Mouse (Mus musculus) MEL (cell line): Measurements from ENCODE around the gene Relt. TPM values are rescaled to one million over a fixed set of nuclear protein-coding genes. Genes with fewer than 3 reads are reported as not detected.

Experiments used
- DNase-seq: peaks from one replicate; pipeline ENCODE4 v3.0.0; 2011; ENCODE audit warnings: low read depth, low spot score
- H3K27ac ChIP-seq: 2 replicates; pipeline ENCODE4 v1.5.1; 2012; ENCODE audit warnings: low read depth, mild to moderate bottlenecking, control low read depth, low read length, moderate library complexity; ENCODE audit not compliant: control insufficient read depth
- H3K27me3 ChIP-seq, 2 experiments: fragments of 150-350 bp in 1 of 2; sonication (generic) in 1 of 2; 2 replicates each; pipeline ENCODE4 v1.6.1; 2012; ENCODE audit warnings: low read length in 2 of 2, mild to moderate bottlenecking in 2 of 2, improper control_type of control experiment in 1 of 2, moderate library complexity in 1 of 2; ENCODE audit not compliant: insufficient read depth in 2 of 2, control insufficient read depth in 1 of 2
- H3K36me3 ChIP-seq, 2 experiments: 2 replicates each; pipeline ENCODE4 v1.6.1; 2012 to 2014; ENCODE audit warnings: low read length in 2 of 2, improper control_type of control experiment in 1 of 2, inconsistent platforms in 1 of 2, mild to moderate bottlenecking in 1 of 2; ENCODE audit not compliant: insufficient read depth in 2 of 2, control insufficient read depth in 1 of 2
- H3K4me1 ChIP-seq, 2 experiments: fragments of 150-350 bp in 1 of 2; sonication (generic) in 1 of 2; 2 replicates each; pipeline ENCODE4 v1.6.1; 2012; ENCODE audit warnings: low read length in 2 of 2, improper control_type of control experiment in 1 of 2, mild to moderate bottlenecking in 1 of 2; ENCODE audit not compliant: insufficient read depth in 2 of 2, control insufficient read depth in 1 of 2
- H3K4me3 ChIP-seq, 2 experiments: fragments of 150-350 bp in 1 of 2; sonication (generic) in 1 of 2; 2 replicates each; pipeline ENCODE4 v1.5.1; 2012; ENCODE audit warnings: low read depth in 2 of 2, low read length in 2 of 2, mild to moderate bottlenecking in 2 of 2, moderate library complexity in 2 of 2, control low read depth in 1 of 2, improper control_type of control experiment in 1 of 2; ENCODE audit not compliant: control insufficient read depth in 1 of 2, insufficient read depth in 1 of 2
- H3K79me2 ChIP-seq: 2 replicates; pipeline ENCODE4 v1.6.1; 2012; ENCODE audit warnings: mild to moderate bottlenecking, low read length, moderate library complexity; ENCODE audit not compliant: control insufficient read depth, poor library complexity, insufficient read depth
- H3K9ac ChIP-seq: 2 replicates; pipeline ENCODE4 v1.6.1; 2012; ENCODE audit warnings: low read depth, mild to moderate bottlenecking, control low read depth, low read length, moderate library complexity; ENCODE audit not compliant: control insufficient read depth, poor library complexity, severe bottlenecking
- H3K9me3 ChIP-seq: fragments of 150-350 bp; sonication (generic); replicated peaks from 2 replicates; pipeline ENCODE4 v1.6.1; 2012; ENCODE audit warnings: mild to moderate bottlenecking, low read length, improper control_type of control experiment, moderate library complexity; ENCODE audit not compliant: insufficient read depth
- BHLHE40 ChIP-seq: IDR thresholded peaks from 2 replicates; pipeline ENCODE4 v1.6.1; 2012; ENCODE audit warnings: low read depth, mild to moderate bottlenecking, inconsistent platforms, low read length, improper control_type of control experiment, borderline replicate concordance
- E2F4 ChIP-seq: IDR thresholded peaks from 2 replicates; pipeline ENCODE4 v1.6.1; 2011; ENCODE audit warnings: low read depth, low read length, improper control_type of control experiment, borderline replicate concordance
- ELF1 ChIP-seq: IDR thresholded peaks from 2 replicates; pipeline ENCODE4 v1.6.1; 2014; ENCODE audit warnings: low read depth, mild to moderate bottlenecking, inconsistent platforms, low read length, improper control_type of control experiment, moderate library complexity
- GABPA ChIP-seq: IDR thresholded peaks from 2 replicates; pipeline ENCODE4 v1.6.1; 2012; ENCODE audit warnings: low read depth, mild to moderate bottlenecking, inconsistent platforms, low read length, improper control_type of control experiment, moderate library complexity
- GATA1 ChIP-seq: IDR thresholded peaks from 2 replicates; pipeline ENCODE4 v1.6.1; 2011; ENCODE audit warnings: low read depth, low read length, improper control_type of control experiment
- HCFC1 ChIP-seq: IDR thresholded peaks from 2 replicates; pipeline ENCODE4 v1.6.1; 2012; ENCODE audit warnings: low read depth, mild to moderate bottlenecking, inconsistent platforms, low read length, improper control_type of control experiment, moderate library complexity
- JUND ChIP-seq: IDR thresholded peaks from 2 replicates; pipeline ENCODE4 v1.6.1; 2011; ENCODE audit warnings: low read depth, mild to moderate bottlenecking, improper control_type of control experiment, low read length
- MAX ChIP-seq: IDR thresholded peaks from 2 replicates; pipeline ENCODE4 v1.6.1; 2011; ENCODE audit warnings: low read length, improper control_type of control experiment
- MXI1 ChIP-seq: IDR thresholded peaks from 2 replicates; pipeline ENCODE4 v1.6.1; 2011; ENCODE audit warnings: mild to moderate bottlenecking, low read depth, low read length, improper control_type of control experiment
- MYC ChIP-seq: IDR thresholded peaks from 2 replicates; pipeline ENCODE4 v1.6.1; 2011; ENCODE audit warnings: low read depth, mild to moderate bottlenecking, low read length, improper control_type of control experiment, moderate library complexity
- NELFE ChIP-seq: IDR thresholded peaks from 2 replicates; pipeline ENCODE4 v1.6.1; 2011; ENCODE audit warnings: low read depth, low read length, improper control_type of control experiment
- NRF1 ChIP-seq: IDR thresholded peaks from 2 replicates; pipeline ENCODE4 v1.6.1; 2014; ENCODE audit warnings: low read depth, mild to moderate bottlenecking, inconsistent platforms, low read length, improper control_type of control experiment, moderate library complexity; ENCODE audit not compliant: poor library complexity, insufficient read depth, severe bottlenecking
- POLR2A ChIP-seq, 2 experiments: IDR thresholded peaks; 2 replicates each; pipeline ENCODE4 v1.6.1; 2011 to 2012; ENCODE audit warnings: low read length in 2 of 2, mild to moderate bottlenecking in 2 of 2, control low read depth in 1 of 2, improper control_type of control experiment in 1 of 2, low read depth in 1 of 2, moderate library complexity in 1 of 2; ENCODE audit not compliant: control insufficient read depth in 1 of 2, insufficient read depth in 1 of 2, poor library complexity in 1 of 2
- RAD21 ChIP-seq: IDR thresholded peaks from 2 replicates; pipeline ENCODE4 v1.6.1; 2011; ENCODE audit warnings: mild to moderate bottlenecking, low read depth, low read length, improper control_type of control experiment
- SMC3 ChIP-seq: IDR thresholded peaks from 2 replicates; pipeline ENCODE4 v1.6.1; 2011; ENCODE audit warnings: low read depth, low read length, improper control_type of control experiment
- TBP ChIP-seq: IDR thresholded peaks from 2 replicates; pipeline ENCODE4 v1.8.0; 2011; ENCODE audit warnings: low read depth, low read length, improper control_type of control experiment
- TCF12 ChIP-seq: IDR thresholded peaks from 2 replicates; pipeline ENCODE4 v1.6.1; 2014; ENCODE audit warnings: low read depth, mild to moderate bottlenecking, inconsistent platforms, low read length, improper control_type of control experiment, moderate library complexity
- UBTF ChIP-seq: IDR thresholded peaks from 2 replicates; pipeline ENCODE4 v1.6.1; 2012; ENCODE audit warnings: low read depth, mild to moderate bottlenecking, inconsistent platforms, low read length, improper control_type of control experiment, moderate library complexity, borderline replicate concordance; ENCODE audit not compliant: insufficient read depth
- USF2 ChIP-seq, 2 experiments: IDR thresholded peaks; 2 replicates each; pipeline ENCODE4 v1.6.1; 2011 to 2012; ENCODE audit warnings: improper control_type of control experiment in 2 of 2, low read length in 2 of 2, borderline replicate concordance in 1 of 2, inconsistent platforms in 1 of 2, low read depth in 1 of 2, mild to moderate bottlenecking in 1 of 2; ENCODE audit not compliant: insufficient read depth in 1 of 2
- ZKSCAN1 ChIP-seq: IDR thresholded peaks from 2 replicates; pipeline ENCODE4 v1.6.1; 2012; ENCODE audit warnings: low read depth, mild to moderate bottlenecking, inconsistent platforms, low read length, improper control_type of control experiment, moderate library complexity
- polyA plus RNA-seq, 2 experiments: library from polyadenylated mRNA; stranded (reverse) in 1 of 2; unstranded in 1 of 2; fragments of >175 nt in 1 of 2; fragments of >200 nt in 1 of 2; gene quantifications; 2 replicates each; pipeline versions ENCODE4 v1.2.1 to v1.2.4; 2012; ENCODE audit warnings: low replicate concordance in 2 of 2, low read depth in 1 of 2; ENCODE audit not compliant: insufficient read length in 2 of 2, insufficient read depth in 1 of 2, missing spikeins in 1 of 2
- total RNA-seq: library from RNA; depleted of rRNA; stranded (reverse); fragments of 300-350 nt; gene quantifications from 2 replicates; pipeline ENCODE4 v1.2.3, GENCODE M21; 2012

Gene Relt
- total and polyA plus RNA-seq, 3 experiments, result 29.6 to 37.1 TPM; not detected in 1

- Histone ChIP-seq H3K27ac (peak overlapping the region; percentile 87), H3K9me3 (no peaks in the 10 kb centered on the region), H3K4me3 (peak overlapping the region; percentile 90 to 99), H3K79me2 (peaks cover 40% of the 10 kb centered on the region), H3K36me3 (peaks cover 0 to 30% of the 10 kb centered on the region in 2 experiments; a peak in 2 of 4 replicates), H3K27me3 (no peaks in the 10 kb centered on the region), H3K9ac (peak overlapping the region; percentile 99), H3K4me1 (peaks cover 5 to 40% of the 10 kb centered on the region in 2 experiments)
- peak; percentile 56 for DNase-seq
- TF ChIP-seq BHLHE40 (no peak), JUND (peak; percentile 87; the same call in 1 of the 2 replicates)
These were observed 893 bp downstream of the Relt start for GRCm38 (mm10) chr7:100862353-100862752.

- DNase-seq, result no peak
- Histone ChIP-seq H3K4me1 (peaks cover 9 to 48% of the 10 kb centered on the region in 2 experiments), H3K4me3 (no peak overlapping the region), H3K36me3 (peaks cover 0 to 38% of the 10 kb centered on the region in 2 experiments; a peak in 2 of 4 replicates), H3K79me2 (peaks cover 40% of the 10 kb centered on the region), H3K27me3 (no peaks in the 10 kb centered on the region), H3K9ac (no peak overlapping the region), H3K9me3 (no peaks in the 10 kb centered on the region), H3K27ac (no peak overlapping the region)
- no peak for TF ChIP-seq RAD21
- TF ChIP-seq NRF1, result no peak
- no peak for TF ChIP-seq ELF1
- no peak for TF ChIP-seq SMC3
- TF ChIP-seq MAX, result no peak
- no peak for TF ChIP-seq POLR2A (IDR thresholded peaks at IDR 0.05; ENCODE audit: control insufficient read depth in 1 of 2, insufficient read depth in 1 of 2, low read depth in 1 of 2, low read length in 2 of 2, poor library complexity in 1 of 2)
- TF ChIP-seq MXI1, result no peak
- no peak for TF ChIP-seq MYC
- TF ChIP-seq USF2 (IDR thresholded peaks at IDR 0.05; ENCODE audit: borderline replicate concordance in 1 of 2, insufficient read depth in 1 of 2, low read depth in 1 of 2, low read length in 2 of 2), result no peak
- TF ChIP-seq TBP, result no peak
- no peak for TF ChIP-seq GATA1
- no peak for TF ChIP-seq NELFE
- no peak for TF ChIP-seq HCFC1
- no peak for TF ChIP-seq TCF12
- TF ChIP-seq UBTF, result no peak
- no peak for TF ChIP-seq E2F4
- no peak for TF ChIP-seq GABPA
- TF ChIP-seq ZKSCAN1, result no peak
These were observed 2.0 kb downstream of the Relt start for GRCm38 (mm10) chr7:100861209-100861608.
